Mouse (Mus musculus) heart, embryonic 14.5 days (tissue): ENCODE measurements around the gene Sv2b. TPM values are rescaled to one million over a fixed set of nuclear protein-coding genes. Genes with fewer than 3 reads are reported as not detected.
"Not testable (repeated sequence)": the region's sequence is repeated elsewhere in the genome, so short reads cannot be mapped to it uniquely, and the experiment has no call there.

ENCODE experiments used
- ATAC-seq: fragments of 200-750 bp; cut with Nextera tagmentation; 2 replicates; pipeline ENCODE4 v1.8.0; 2017; ENCODE audit warnings: low read depth, moderate TSS enrichment; ENCODE audit not compliant: insufficient number of reproducible peaks, insufficient read depth, low FRiP score
- H3K27ac ChIP-seq, 2 experiments: fragments of 200-500 bp in 1 of 2; fragments of 300-500 bp in 1 of 2; sonication (generic) in 1 of 2; replicated peaks in 1 of 2; 2 replicates each; pipeline ENCODE4 v1.5.1; 2012 to 2014; ENCODE audit warnings: low read depth in 2 of 2, low read length in 2 of 2, control low read depth in 1 of 2, mild to moderate bottlenecking in 1 of 2, mixed read lengths in 1 of 2; ENCODE audit not compliant: control insufficient read depth in 1 of 2, insufficient read depth in 1 of 2
- H3K27me3 ChIP-seq: fragments of 300-500 bp; sonication (generic); 2 replicates; pipeline ENCODE4 v1.6.1; 2014; ENCODE audit warnings: mild to moderate bottlenecking, low read length, control low read depth; ENCODE audit not compliant: control insufficient read depth, insufficient read depth
- H3K36me3 ChIP-seq: fragments of 300-500 bp; sonication (generic); 2 replicates; pipeline ENCODE4 v1.6.1; 2014; ENCODE audit warnings: mild to moderate bottlenecking, control low read depth, low read length, mixed read lengths; ENCODE audit not compliant: control insufficient read depth, insufficient read depth
- H3K4me1 ChIP-seq, 2 experiments: fragments of 200-500 bp in 1 of 2; fragments of 300-500 bp in 1 of 2; sonication (generic) in 1 of 2; 2 replicates each; pipeline ENCODE4 v1.6.1; 2012 to 2014; ENCODE audit warnings: low read length in 2 of 2, control low read depth in 1 of 2, mixed read lengths in 1 of 2; ENCODE audit not compliant: control insufficient read depth in 2 of 2, insufficient read depth in 2 of 2
- H3K4me2 ChIP-seq: fragments of 300-500 bp; sonication (generic); 2 replicates; pipeline ENCODE4 v1.6.1; 2014; ENCODE audit warnings: mild to moderate bottlenecking, low read length
- H3K4me3 ChIP-seq, 2 experiments: fragments of 200-500 bp in 1 of 2; fragments of 300-500 bp in 1 of 2; sonication (generic) in 1 of 2; 2 replicates each; pipeline ENCODE4 v1.5.1; 2012 to 2014; ENCODE audit warnings: low read length in 2 of 2, mild to moderate bottlenecking in 2 of 2, control low read depth in 1 of 2, low read depth in 1 of 2, moderate library complexity in 1 of 2; ENCODE audit not compliant: control insufficient read depth in 1 of 2, insufficient read depth in 1 of 2
- H3K9ac ChIP-seq: fragments of 300-500 bp; sonication (generic); 2 replicates; pipeline ENCODE4 v1.6.1; 2014; ENCODE audit warnings: mild to moderate bottlenecking, low read length
- H3K9me3 ChIP-seq: fragments of 300-500 bp; sonication (generic); 2 replicates; pipeline ENCODE4 v1.6.1; 2016; ENCODE audit warnings: low read length, control low read depth; ENCODE audit not compliant: control insufficient read depth
- WGBS: fragments of 180-500 bp; shearing (Covaris S2); extraction: QIAGEN DNeasy Blood & Tissue Kit; methylation state at CpG from one replicate; pipeline ENCODE4 v1.1.7; 2014; 5-methylcytosine and 5-hydroxymethylcytosine counted together
- polyA plus RNA-seq: library from polyadenylated mRNA; unstranded; fragments of >200 nt; fragmentation: Nextera tagmentation; extraction: Ambion mirVana; gene quantifications from 2 replicates; pipeline ENCODE4 v1.2.1, GENCODE M21; 2014

The Sv2b gene
- polyA plus RNA-seq, 1 experiment from 2014 or later: 0.55 TPM

- peaks cover 0 to 7% of the 10 kb centered on the region in 2 experiments; a peak in 1 of 4 replicates for H3K4me1 ChIP-seq
- no peak overlapping the region for H3K27ac ChIP-seq
- H3K36me3 ChIP-seq: no peaks in the 10 kb centered on the region
- H3K4me2 ChIP-seq: no peak overlapping the region
- H3K9me3 ChIP-seq: no peaks in the 10 kb centered on the region
- H3K4me3 ChIP-seq: no peak overlapping the region
- no peaks in the 10 kb centered on the region for H3K27me3 ChIP-seq
- no peak overlapping the region for H3K9ac ChIP-seq
- 65% methylated on average over 4 of the region's 4 CpGs for WGBS
- no peak for ATAC-seq
Measured at GRCm38 (mm10) chr7:75209221-75209641, 99.8 kb downstream of the Sv2b start.

DNA sequence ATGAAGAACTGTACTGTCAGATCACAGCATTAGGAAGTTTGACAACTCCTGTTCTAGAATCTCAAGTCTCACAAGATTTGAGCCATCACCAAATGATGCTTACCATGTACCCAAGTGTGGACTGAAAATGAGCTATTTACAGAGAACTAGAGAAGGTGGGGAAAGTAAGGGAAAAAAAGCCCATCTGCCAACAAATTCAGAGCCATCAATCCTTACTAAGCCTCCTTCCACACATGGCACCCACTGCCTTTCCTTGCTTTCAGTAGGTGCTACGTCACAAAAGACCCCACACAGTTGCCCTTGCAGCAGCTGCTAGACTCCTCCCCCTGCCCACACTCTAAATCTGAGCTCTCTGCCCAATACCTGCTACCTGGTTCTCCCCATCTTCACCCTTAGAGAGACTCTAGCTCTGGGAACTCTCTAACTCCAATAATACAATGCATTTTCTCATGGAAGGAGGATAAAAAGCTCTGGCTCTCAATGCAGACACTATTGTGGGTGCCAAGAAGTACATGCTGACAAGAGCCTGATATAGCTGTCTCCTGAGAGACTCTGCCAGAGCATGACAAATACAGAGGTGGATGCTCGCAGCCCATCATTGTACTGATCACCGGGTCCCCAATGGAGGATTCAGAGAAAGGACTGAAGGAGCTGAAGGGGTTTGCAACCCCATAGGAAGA lies 101.0 kb downstream of the Sv2b start:
- H3K4me3 ChIP-seq: no peak overlapping the region
- no peak overlapping the region for H3K27ac ChIP-seq
- H3K4me2 ChIP-seq: no peak overlapping the region
- no peaks in the 10 kb centered on the region for H3K36me3 ChIP-seq
- H3K4me1 ChIP-seq: 0 out of 4 replicates have a peak, but pooled peaks cover 0 to 1% of the 10 kb centered on the region in 2 experiments
- no peaks in the 10 kb centered on the region for H3K9me3 ChIP-seq
- no peaks in the 10 kb centered on the region for H3K27me3 ChIP-seq
- H3K9ac ChIP-seq: no peak overlapping the region
- no peak for ATAC-seq
- WGBS: 73% methylated on average over 3 of the region's 3 CpGs

DNA sequence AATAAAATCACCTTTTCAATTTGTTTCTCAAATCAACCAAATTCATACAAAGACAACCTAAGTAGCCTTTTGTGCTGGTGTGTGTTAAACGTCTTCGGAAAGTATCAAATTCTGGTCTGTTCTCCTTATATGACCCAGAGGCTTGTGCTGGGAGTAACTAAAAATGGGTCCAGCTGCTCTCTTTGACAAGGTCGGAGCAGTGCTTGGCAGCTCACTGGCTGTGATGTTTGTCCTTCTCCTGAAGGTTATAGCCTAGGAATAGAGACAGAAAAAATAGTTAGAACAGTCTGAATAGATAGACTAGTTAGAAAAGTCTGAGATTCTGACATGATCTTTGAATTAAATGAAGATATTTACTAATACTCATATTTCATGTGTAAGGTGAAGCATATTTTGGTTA lies 102.4 kb downstream of the Sv2b start:
- 82% methylated on average over 3 of the region's 3 CpGs for WGBS
- H3K4me1 ChIP-seq: no peaks in the 10 kb centered on the region
- no peaks in the 10 kb centered on the region for H3K27me3 ChIP-seq
- H3K9me3 ChIP-seq: no peaks in the 10 kb centered on the region
- ATAC-seq: no peak
- no peaks in the 10 kb centered on the region for H3K36me3 ChIP-seq
- H3K27ac ChIP-seq: no peak overlapping the region
- H3K4me2 ChIP-seq: no peak overlapping the region
- no peak overlapping the region for H3K4me3 ChIP-seq
- H3K9ac ChIP-seq: no peak overlapping the region

DNA sequence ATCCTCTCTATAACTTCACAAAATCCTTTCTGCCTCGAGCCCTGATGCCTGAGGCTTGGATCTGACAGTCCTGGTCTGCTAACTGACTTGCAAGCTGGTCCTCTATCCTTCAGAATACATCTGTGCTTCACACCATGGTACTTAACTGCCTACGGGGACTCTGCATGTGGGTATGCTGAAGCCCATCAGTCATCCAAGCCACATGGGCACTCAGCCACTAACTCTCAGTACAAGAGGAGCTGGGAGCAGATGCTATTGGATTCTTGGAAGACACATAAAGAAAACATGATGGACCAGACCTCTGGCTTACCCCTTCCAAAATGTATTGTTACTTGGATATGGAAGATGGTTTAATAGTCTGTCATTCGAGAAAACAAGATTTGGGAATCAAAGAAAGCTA lies 103.7 kb downstream of the Sv2b start:
- Histone ChIP-seq H3K36me3 (no peaks in the 10 kb centered on the region), H3K4me1 (no peaks in the 10 kb centered on the region), H3K9ac (no peak overlapping the region), H3K4me2 (no peak overlapping the region), H3K27ac (no peak overlapping the region), H3K27me3 (no peaks in the 10 kb centered on the region), H3K9me3 (no peaks in the 10 kb centered on the region), H3K4me3 (no peak overlapping the region)
- WGBS: 71% methylated on average over 3 of the region's 3 CpGs
- ATAC-seq: no peak

- not testable (repeated sequence) for ATAC-seq, H3K36me3 ChIP-seq, H3K4me2 ChIP-seq, H3K4me3 ChIP-seq, H3K27me3 ChIP-seq, H3K9ac ChIP-seq, H3K9me3 ChIP-seq, H3K4me1 ChIP-seq, H3K27ac ChIP-seq
- WGBS: 92% methylated on average over 1 of the region's 1 CpGs
Measured at GRCm38 (mm10) chr7:75194919-75195230, 114.2 kb downstream of the Sv2b start.

GRCm38 (mm10) chr7:75194158-75194918 lies 114.7 kb downstream of the Sv2b start:
- WGBS: 92% methylated on average over 4 of the region's 4 CpGs
- no peaks in the 10 kb centered on the region for H3K9me3 ChIP-seq
- H3K36me3 ChIP-seq: no peaks in the 10 kb centered on the region
- H3K27ac ChIP-seq: no peak overlapping the region
- H3K4me1 ChIP-seq: no peaks in the 10 kb centered on the region
- no peaks in the 10 kb centered on the region for H3K27me3 ChIP-seq
- no peak overlapping the region for H3K9ac ChIP-seq
- no peak overlapping the region for H3K4me2 ChIP-seq
- no peak overlapping the region for H3K4me3 ChIP-seq
- peak; percentile 54 for ATAC-seq

- Histone ChIP-seq H3K27me3 (no peaks in the 10 kb centered on the region), H3K4me1 (no peaks in the 10 kb centered on the region), H3K9ac (no peak overlapping the region), H3K4me3 (no peak overlapping the region), H3K9me3 (no peaks in the 10 kb centered on the region), H3K4me2 (no peak overlapping the region), H3K27ac (no peak overlapping the region), H3K36me3 (no peaks in the 10 kb centered on the region)
- no peak for ATAC-seq
- 84% methylated on average over 3 of the region's 3 CpGs for WGBS
Measured at GRCm38 (mm10) chr7:75190192-75190591, 118.9 kb downstream of the Sv2b start.
